Mouse (Mus musculus): ENCODE data around the gene Ccdc160.

GRCm38 (mm10) chrX:52777671-52778070 is 13.3 kb upstream of the Ccdc160 start:
- TF ChIP-seq CTCF (IDR thresholded peaks at IDR 0.05; ENCODE audit: low read depth) (no peak), EP300 (IDR thresholded peaks at IDR 0.05; ENCODE audit: low read depth) (no peak)
